Mouse (Mus musculus) intestine, embryonic 15.5 days (tissue): ENCODE measurements around the gene Alpk1. TPM values are rescaled to one million over a fixed set of nuclear protein-coding genes. Genes with fewer than 3 reads are reported as not detected.

Experiments used
- ATAC-seq: fragments of 200-750 bp; cut with Nextera tagmentation; 2 replicates; pipeline ENCODE4 v1.8.0; 2017; ENCODE audit warnings: moderate TSS enrichment, moderate library complexity
- H3K27ac ChIP-seq: fragments of 300-500 bp; sonication (generic); 2 replicates; pipeline ENCODE4 v1.5.1; 2015; ENCODE audit warnings: mild to moderate bottlenecking, inconsistent platforms
- H3K27me3 ChIP-seq: fragments of 300-500 bp; sonication (generic); replicated peaks from 2 replicates; pipeline ENCODE4 v1.6.1; 2015; ENCODE audit warnings: inconsistent platforms
- H3K36me3 ChIP-seq: fragments of 300-500 bp; sonication (generic); 2 replicates; pipeline ENCODE4 v1.6.1; 2015; ENCODE audit warnings: inconsistent platforms
- H3K4me1 ChIP-seq: fragments of 300-500 bp; sonication (generic); replicated peaks from 2 replicates; pipeline ENCODE4 v1.6.1; 2015; ENCODE audit warnings: inconsistent platforms
- H3K4me2 ChIP-seq: fragments of 300-500 bp; sonication (generic); replicated peaks from 2 replicates; pipeline ENCODE4 v1.6.1; 2015; ENCODE audit warnings: mild to moderate bottlenecking, inconsistent platforms
- H3K4me3 ChIP-seq: fragments of 300-500 bp; sonication (generic); replicated peaks from 2 replicates; pipeline ENCODE4 v1.5.1; 2015; ENCODE audit warnings: inconsistent platforms
- H3K9ac ChIP-seq: fragments of 300-500 bp; sonication (generic); 2 replicates; pipeline ENCODE4 v1.6.1; 2015; ENCODE audit warnings: inconsistent platforms
- H3K9me3 ChIP-seq: fragments of 300-500 bp; sonication (generic); 2 replicates; pipeline ENCODE4 v1.6.1; 2016; ENCODE audit warnings: inconsistent platforms
- WGBS: fragments of 180-500 bp; shearing (Covaris S2); methylation state at CpG from one replicate; pipeline ENCODE4 v1.1.7; 2015; 5-methylcytosine and 5-hydroxymethylcytosine counted together
- polyA plus RNA-seq: library from polyadenylated mRNA; unstranded; fragments of >200 nt; fragmentation: Nextera tagmentation; extraction: Ambion mirVana; gene quantifications from 2 replicates; pipeline ENCODE4 v1.2.1, GENCODE M21; 2015

The Alpk1 gene
- polyA plus RNA-seq, 1 experiment from 2014 or later, result 2.1 TPM

- Histone ChIP-seq H3K9me3 (no peaks in the 10 kb centered on the region), H3K36me3 (no peaks in the 10 kb centered on the region), H3K9ac (no peak overlapping the region), H3K4me3 (no peak overlapping the region), H3K4me1 (0 out of 2 replicates have a peak, but pooled peaks cover 8% of the 10 kb centered on the region), H3K4me2 (0 out of 2 replicates have a peak overlapping the region, but pooled peaks have one; percentile 22), H3K27ac (no peak overlapping the region), H3K27me3 (peaks cover 69% of the 10 kb centered on the region)
- ATAC-seq, result peak; percentile 66
- 2% methylated on average over 37 of the region's 37 CpGs for whole genome bisulfite sequencing
These were observed 139.3 kb downstream of the Alpk1 start for GRCm38 (mm10) chr3:127640762-127641700.

- Histone ChIP-seq H3K9ac (no peak overlapping the region), H3K4me3 (no peak overlapping the region), H3K27ac (no peak overlapping the region), H3K27me3 (peaks cover 67% of the 10 kb centered on the region), H3K36me3 (no peaks in the 10 kb centered on the region), H3K4me2 (no peak overlapping the region), H3K9me3 (no peaks in the 10 kb centered on the region), H3K4me1 (0 out of 2 replicates have a peak, but pooled peaks cover 8% of the 10 kb centered on the region)
- WGBS, result 2% methylated on average over 36 of the region's 36 CpGs
- ATAC-seq, result 0 out of 2 replicates have a peak, but pooled peaks have one; percentile 28
These were observed 140.2 kb downstream of the Alpk1 start for GRCm38 (mm10) chr3:127639875-127640761.

- Histone ChIP-seq H3K4me3 (no peak overlapping the region), H3K4me2 (no peak overlapping the region), H3K9ac (no peak overlapping the region), H3K9me3 (no peaks in the 10 kb centered on the region), H3K27ac (no peak overlapping the region), H3K27me3 (peaks cover 81% of the 10 kb centered on the region), H3K4me1 (peaks cover 26% of the 10 kb centered on the region), H3K36me3 (no peaks in the 10 kb centered on the region)
- no peak for ATAC-seq
- 7% methylated on average over 3 of the region's 3 CpGs for WGBS
These were observed 145.4 kb downstream of the Alpk1 start for GRCm38 (mm10) chr3:127634984-127635349.

- H3K27ac ChIP-seq, result no peak overlapping the region
- peak overlapping the region; percentile 42 for H3K4me3 ChIP-seq
- H3K9ac ChIP-seq, result no peak overlapping the region
- no peaks in the 10 kb centered on the region for H3K9me3 ChIP-seq
- H3K27me3 ChIP-seq, result peaks cover 78% of the 10 kb centered on the region
- peaks cover 24% of the 10 kb centered on the region for H3K4me1 ChIP-seq
- under 1% methylated on average over 58 of the region's 58 CpGs for WGBS
- peak overlapping the region; percentile 77 for H3K4me2 ChIP-seq
- peak; percentile 91 for ATAC-seq
- H3K36me3 ChIP-seq, result no peaks in the 10 kb centered on the region
These were observed 146.0 kb downstream of the Alpk1 start for GRCm38 (mm10) chr3:127634101-127634983.

GRCm38 (mm10) chr3:127633080-127634032, 147.0 kb downstream of the Alpk1 start, which contains the start of gene Neurog2:
Gene Neurog2, plus strand, starts transcription at chr3:127633135.
- peak; percentile 42 for ATAC-seq
- H3K4me3 ChIP-seq, result peak within 1 kb of the TSS; percentile 42
- peaks cover 79% of the 10 kb centered on the region for H3K27me3 ChIP-seq
- under 1% methylated on average over 91 of the region's 92 CpGs for WGBS
- peak within 1 kb of the TSS; percentile 77 for H3K4me2 ChIP-seq
- no peaks in the 10 kb centered on the region for H3K9me3 ChIP-seq
- H3K9ac ChIP-seq, result no peak within 1 kb of the TSS
- no peak within 1 kb of the TSS for H3K27ac ChIP-seq
- peaks cover 27% of the 10 kb centered on the region for H3K4me1 ChIP-seq
- no peaks in the 10 kb centered on the region for H3K36me3 ChIP-seq

- Histone ChIP-seq H3K27me3 (peaks cover 79% of the 10 kb centered on the region), H3K4me1 (peaks cover 30% of the 10 kb centered on the region), H3K9ac (no peak overlapping the region), H3K9me3 (no peaks in the 10 kb centered on the region), H3K27ac (no peak overlapping the region), H3K4me3 (peak overlapping the region; percentile 42), H3K36me3 (no peaks in the 10 kb centered on the region), H3K4me2 (peak overlapping the region; percentile 77)
- ATAC-seq, result no peak; the same call in 1 of the 2 replicates
- 1% methylated on average over 32 of the region's 32 CpGs for WGBS
These were observed 147.8 kb downstream of the Alpk1 start for GRCm38 (mm10) chr3:127632531-127632930.

- Histone ChIP-seq H3K4me1 (peaks cover 30% of the 10 kb centered on the region), H3K4me3 (no peak overlapping the region), H3K27me3 (peaks cover 82% of the 10 kb centered on the region), H3K36me3 (no peaks in the 10 kb centered on the region), H3K4me2 (no peak overlapping the region), H3K9ac (no peak overlapping the region), H3K9me3 (no peaks in the 10 kb centered on the region), H3K27ac (no peak overlapping the region)
- 2% methylated on average over 10 of the region's 10 CpGs for WGBS
- ATAC-seq, result no peak
These were observed 148.7 kb downstream of the Alpk1 start for GRCm38 (mm10) chr3:127631582-127631981.

- Histone ChIP-seq H3K27me3 (peaks cover 85% of the 10 kb centered on the region), H3K4me2 (no peak overlapping the region), H3K4me1 (peaks cover 33% of the 10 kb centered on the region), H3K36me3 (no peaks in the 10 kb centered on the region), H3K4me3 (no peak overlapping the region), H3K9me3 (no peaks in the 10 kb centered on the region), H3K27ac (no peak overlapping the region), H3K9ac (no peak overlapping the region)
- no peak for ATAC-seq
- whole genome bisulfite sequencing, result 4% methylated on average over 17 of the region's 17 CpGs
These were observed 149.5 kb downstream of the Alpk1 start for GRCm38 (mm10) chr3:127630735-127631372.

GRCm38 (mm10) chr3:127630190-127630589, 150.1 kb downstream of the Alpk1 start:
- peaks cover 87% of the 10 kb centered on the region for H3K27me3 ChIP-seq
- no peak overlapping the region for H3K27ac ChIP-seq
- H3K36me3 ChIP-seq, result no peaks in the 10 kb centered on the region
- H3K9me3 ChIP-seq, result no peaks in the 10 kb centered on the region
- H3K9ac ChIP-seq, result no peak overlapping the region
- WGBS, result 7% methylated on average over 1 of the region's 1 CpGs
- no peak overlapping the region for H3K4me2 ChIP-seq
- peaks cover 39% of the 10 kb centered on the region for H3K4me1 ChIP-seq
- ATAC-seq, result no peak
- H3K4me3 ChIP-seq, result no peak overlapping the region

GRCm38 (mm10) chr3:127628311-127629184, 151.8 kb downstream of the Alpk1 start:
- ATAC-seq, result no peak
- Histone ChIP-seq H3K4me3 (no peak overlapping the region), H3K9ac (no peak overlapping the region), H3K36me3 (no peaks in the 10 kb centered on the region), H3K4me2 (no peak overlapping the region), H3K27ac (no peak overlapping the region), H3K4me1 (peaks cover 30% of the 10 kb centered on the region), H3K27me3 (peaks cover 77% of the 10 kb centered on the region), H3K9me3 (no peaks in the 10 kb centered on the region)
- WGBS, result 2% methylated on average over 37 of the region's 37 CpGs
